8 mouse cellular contexts compared by ENCODE assay signal in genomic region chr5:96912781-96913180, GRCm38 (mm10).
DNase-seq lines count a peak whose midpoint lies in the region; ATAC-seq and TF ChIP-seq lines count a peak whose summit lies in the region.
"Had no signal": no experiment of that assay in that cellular context is flagged by ENCODE, and none has a peak within 500 bp of the region (broad histone marks: within the 10 kb centered on the region; RNA-seq: fewer than 3 reads in every experiment).

No protein-coding gene starts in this region.

- peak overlapping the region; percentile 75 for H3K27ac ChIP-seq in layer of hippocampus, adult 2 months
- H3K27ac ChIP-seq in MEL (ENCODE audit: control insufficient read depth, low read depth, low read length), result peak overlapping the region; percentile 92

- ATAC-seq in granulocyte monocyte progenitor cell, adult 5-6 weeks (replicated peaks; ENCODE audit: poor library complexity, severe bottlenecking), result peak; percentile 34

- H3K9ac ChIP-seq in MEL (ENCODE audit: control insufficient read depth, low read depth, low read length, poor library complexity, severe bottlenecking), result peak overlapping the region; percentile 34

- H3K9me3 ChIP-seq in MEL (replicated peaks; ENCODE audit: insufficient read depth, low read length), result no peaks in the 10 kb centered on the region

- no peaks in the 10 kb centered on the region for H3K27me3 ChIP-seq in MEL (ENCODE audit: control insufficient read depth in 1 of 2, insufficient read depth in 2 of 2, low read length in 2 of 2)

- H3K4me1 ChIP-seq in MEL (ENCODE audit: control insufficient read depth in 1 of 2, insufficient read depth in 2 of 2, low read length in 2 of 2), result peaks cover 12 to 55% of the 10 kb centered on the region in 2 experiments

- no peak for DNase-seq in layer of hippocampus, adult 2 months (ENCODE audit: low spot score in 2 of 2)
- DNase-seq in layer of hippocampus, postnatal 10 days (ENCODE audit: low spot score in 2 of 2), result no peak
- peak; percentile 84 for DNase-seq in MEL (ENCODE audit: low read depth, low spot score)
- peak; percentile 48 for DNase-seq in lung, postnatal 36 days
- DNase-seq in urinary bladder, postnatal 36 days (ENCODE audit: low spot score in 2 of 2), result no peak
- no peak for DNase-seq in layer of hippocampus, adult 18-20 months (ENCODE audit: low spot score in 2 of 2)
- DNase-seq: right cerebral cortex, postnatal 25 days had no signal

- no peak for TF ChIP-seq RAD21 in MEL (IDR thresholded peaks at IDR 0.05; ENCODE audit: low read depth, low read length)

- peak; percentile 65 to 74 for TF ChIP-seq EP300 in MEL (IDR thresholded peaks at IDR 0.05; ENCODE audit: low read depth in 1 of 2, low read length in 2 of 2)

- H3K79me2 ChIP-seq in MEL (ENCODE audit: control insufficient read depth, insufficient read depth, low read length, poor library complexity), result no peaks in the 10 kb centered on the region; the same call in 1 of the 2 replicates

- no peak for TF ChIP-seq CTCF in layer of hippocampus, adult 2 months (conservative IDR thresholded peaks at IDR 0.05)
- TF ChIP-seq CTCF in MEL (IDR thresholded peaks at IDR 0.05 in 2 of 3, conservative IDR thresholded peaks at IDR 0.05 in 1 of 3; ENCODE audit: control insufficient read depth in 1 of 3, insufficient read depth in 1 of 3, low read depth in 2 of 3, low read length in 3 of 3, poor library complexity in 1 of 3, severe bottlenecking in 1 of 3), result no peak

- H3K36me3 ChIP-seq in MEL (ENCODE audit: control insufficient read depth in 1 of 2, insufficient read depth in 2 of 2, low read length in 2 of 2), result peaks cover 0 to 64% of the 10 kb centered on the region in 2 experiments; a peak in 2 of 4 replicates

- H3K4me3 ChIP-seq in layer of hippocampus, adult 2 months, result no peak overlapping the region
- peak overlapping the region in 1 of 2 experiments; percentile 40; a peak in 2 of 4 replicates for H3K4me3 ChIP-seq in MEL (ENCODE audit: control insufficient read depth in 1 of 2, insufficient read depth in 1 of 2, low read depth in 2 of 2, low read length in 2 of 2)

- no peak for TF ChIP-seq POLR2A in MEL (IDR thresholded peaks at IDR 0.05; ENCODE audit: control insufficient read depth in 1 of 2, insufficient read depth in 1 of 2, low read depth in 1 of 2, low read length in 2 of 2, poor library complexity in 1 of 2)

TF ChIP-seq in MEL, 35 proteins besides CTCF, POLR2A, EP300 and RAD21:
- no peak for TF ChIP-seq POLR2AphosphoS5 (IDR thresholded peaks at IDR 0.05; ENCODE audit: borderline replicate concordance, low read depth, low read length)
- TF ChIP-seq MYC (IDR thresholded peaks at IDR 0.05; ENCODE audit: low read depth, low read length), result peak; percentile 88
- peak; percentile 87 for TF ChIP-seq MAX (IDR thresholded peaks at IDR 0.05; ENCODE audit: low read length)
- TF ChIP-seq TBP (IDR thresholded peaks at IDR 0.05; ENCODE audit: low read depth, low read length), result no peak
- TF ChIP-seq GATA1 (IDR thresholded peaks at IDR 0.05; ENCODE audit: low read depth, low read length), result peak; percentile 91
- TF ChIP-seq GABPA (IDR thresholded peaks at IDR 0.05; ENCODE audit: low read depth, low read length), result no peak
- peak; percentile 7; the same call in 1 of the 2 replicates for TF ChIP-seq TAL1 (IDR thresholded peaks at IDR 0.05; ENCODE audit: low read length)
- TF ChIP-seq UBTF (IDR thresholded peaks at IDR 0.05; ENCODE audit: borderline replicate concordance, insufficient read depth, low read depth, low read length), result no peak
- no peak for TF ChIP-seq BHLHE40 (IDR thresholded peaks at IDR 0.05; ENCODE audit: borderline replicate concordance, low read depth, low read length)
- no peak for TF ChIP-seq SMC3 (IDR thresholded peaks at IDR 0.05; ENCODE audit: low read depth, low read length)
- 0 out of 2 replicates have a peak, but pooled peaks have one; percentile 13 for TF ChIP-seq JUND (IDR thresholded peaks at IDR 0.05; ENCODE audit: low read depth, low read length)
- TF ChIP-seq MXI1 (IDR thresholded peaks at IDR 0.05; ENCODE audit: low read depth, low read length), result peak; percentile 31; the same call in 1 of the 2 replicates
- no peak for TF ChIP-seq NRF1 (IDR thresholded peaks at IDR 0.05; ENCODE audit: insufficient read depth, low read depth, low read length, poor library complexity, severe bottlenecking)
- peak; percentile 66 for TF ChIP-seq ETS1 (IDR thresholded peaks at IDR 0.05; ENCODE audit: low read depth, low read length)
- TF ChIP-seq USF1 (IDR thresholded peaks at IDR 0.05; ENCODE audit: low read depth, low read length), result no peak
- TF ChIP-seq MYB (IDR thresholded peaks at IDR 0.05; ENCODE audit: low read depth, low read length), result no peak
- TF ChIP-seq SIN3A (IDR thresholded peaks at IDR 0.05; ENCODE audit: low read length), result no peak; the same call in 1 of the 2 replicates
- no peak for TF ChIP-seq ZNF384 (IDR thresholded peaks at IDR 0.05; ENCODE audit: low read depth, low read length)
- TF ChIP-seq KAT2A (conservative IDR thresholded peaks at IDR 0.05; ENCODE audit: low read depth, low read length), result no peak
- peak; percentile 21; the same call in 1 of the 2 replicates for TF ChIP-seq HCFC1 (IDR thresholded peaks at IDR 0.05; ENCODE audit: low read depth, low read length)
- no peak for TF ChIP-seq ZC3H11A (IDR thresholded peaks at IDR 0.05; ENCODE audit: low read depth, low read length)
- no peak for TF ChIP-seq TCF12 (IDR thresholded peaks at IDR 0.05; ENCODE audit: low read depth, low read length)
- TF ChIP-seq MEF2A (IDR thresholded peaks at IDR 0.05; ENCODE audit: extremely low read depth, insufficient replicate concordance, low read depth, low read length, poor library complexity, severe bottlenecking), result no peak
- 0 out of 2 replicates have a peak, but pooled peaks have one; percentile 18 for TF ChIP-seq ELF1 (IDR thresholded peaks at IDR 0.05; ENCODE audit: low read depth, low read length)
- TF ChIP-seq RCOR1 (IDR thresholded peaks at IDR 0.05; ENCODE audit: low read depth, low read length), result peak; percentile 91
- no peak for TF ChIP-seq USF2 (IDR thresholded peaks at IDR 0.05; ENCODE audit: borderline replicate concordance in 1 of 2, insufficient read depth in 1 of 2, low read depth in 1 of 2, low read length in 2 of 2)
- no peak for TF ChIP-seq CHD1 (IDR thresholded peaks at IDR 0.05; ENCODE audit: low read depth, low read length)
- no peak for TF ChIP-seq MAFK (IDR thresholded peaks at IDR 0.05; ENCODE audit: borderline replicate concordance, low read depth, low read length)
- 0 out of 2 replicates have a peak, but pooled peaks have one; percentile 12 for TF ChIP-seq NELFE (IDR thresholded peaks at IDR 0.05; ENCODE audit: low read depth, low read length)
- TF ChIP-seq CHD2 (IDR thresholded peaks at IDR 0.05; ENCODE audit: low read length), result no peak
- TF ChIP-seq MAZ (IDR thresholded peaks at IDR 0.05; ENCODE audit: low read depth, low read length), result no peak
- TF ChIP-seq ZMIZ1 (IDR thresholded peaks at IDR 0.05; ENCODE audit: low read depth, low read length), result no peak
- no peak for TF ChIP-seq ZKSCAN1 (IDR thresholded peaks at IDR 0.05; ENCODE audit: low read depth, low read length)
- TF ChIP-seq POLR2AphosphoS2 (IDR thresholded peaks at IDR 0.05; ENCODE audit: low read length), result no peak
- TF ChIP-seq E2F4 (IDR thresholded peaks at IDR 0.05; ENCODE audit: borderline replicate concordance, low read depth, low read length), result no peak
TF ChIP-seq in MEL: peak in this region for 11.

Comparison
In these comparisons a context has a peak if more than half of its experiments do, and no peak if none do; other contexts are left out.
1. DNase-seq: peak in MEL (single experiment) and lung, postnatal 36 days (single experiment); none in layer of hippocampus, adult 2 months (0 of 2), layer of hippocampus, postnatal 10 days (0 of 2), urinary bladder, postnatal 36 days (0 of 2) and layer of hippocampus, adult 18-20 months (0 of 2).